ENCODE assay signal across 18 mouse cellular contexts in the genomic region with DNA sequence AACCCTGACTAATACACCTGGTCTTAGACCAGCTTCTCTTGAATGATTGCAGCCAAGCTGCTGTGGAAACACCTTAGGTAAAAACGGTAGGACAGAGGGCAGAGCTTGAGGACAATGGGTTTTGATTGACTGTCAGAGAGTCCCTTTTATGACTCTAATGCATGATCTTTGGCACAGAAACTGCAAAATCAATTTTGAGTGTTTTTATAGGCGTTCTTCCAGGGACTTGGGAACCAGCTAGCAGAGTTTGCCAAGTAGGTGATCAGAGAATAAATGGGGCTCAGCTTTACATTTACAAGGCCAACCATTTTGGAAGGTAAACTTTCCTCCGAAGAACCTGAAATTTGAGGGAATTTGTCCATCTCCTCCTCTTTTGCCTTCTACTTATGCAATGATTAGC.
DNase-seq lines count a peak whose midpoint lies in the region; ATAC-seq and TF ChIP-seq lines count a peak whose summit lies in the region.
"Had no signal": no experiment of that assay in that cellular context is flagged by ENCODE, and none has a peak within 500 bp of the region (broad histone marks: within the 10 kb centered on the region; RNA-seq: fewer than 3 reads in every experiment).

No protein-coding gene starts in this region.

- no peak overlapping the region for H3K27ac ChIP-seq in embryonic facial prominence, embryonic 14.5 days (replicated peaks; ENCODE audit: low read depth, low read length)
- H3K27ac ChIP-seq in embryonic facial prominence, embryonic 10.5 days (replicated peaks): no peak overlapping the region
- no peak overlapping the region for H3K27ac ChIP-seq in testis, adult 2 months (ENCODE audit: control insufficient read depth, insufficient read depth, low read depth, low read length)
- H3K27ac ChIP-seq: embryonic facial prominence, embryonic 13.5 days; forebrain, embryonic 10.5 days; forebrain, embryonic 12.5 days had no signal

- 63% methylated on average over 3 of the region's 3 CpGs for WGBS in embryonic facial prominence, embryonic 14.5 days
- WGBS in embryonic facial prominence, embryonic 10.5 days: 80% methylated on average over 3 of the region's 3 CpGs

- H3K36me3 ChIP-seq in embryonic facial prominence, embryonic 14.5 days (ENCODE audit: control insufficient read depth, insufficient read depth, low read length): no peaks in the 10 kb centered on the region
- no peaks in the 10 kb centered on the region for H3K36me3 ChIP-seq in embryonic facial prominence, embryonic 10.5 days (replicated peaks)
- no peaks in the 10 kb centered on the region for H3K36me3 ChIP-seq in testis, adult 2 months (ENCODE audit: control insufficient read depth, insufficient read depth, low read length)
- H3K36me3 ChIP-seq: embryonic facial prominence, embryonic 13.5 days; forebrain, embryonic 10.5 days; forebrain, embryonic 12.5 days had no signal

- peak overlapping the region; percentile 3; the same call in 1 of the 2 replicates for H3K4me2 ChIP-seq in embryonic facial prominence, embryonic 14.5 days (ENCODE audit: low read depth, low read length)
- H3K4me2 ChIP-seq: embryonic facial prominence, embryonic 13.5 days; forebrain, embryonic 12.5 days had no signal

- no peak for TF ChIP-seq CTCF in testis, adult 2 months (IDR thresholded peaks at IDR 0.05; ENCODE audit: control insufficient read depth, insufficient read depth, insufficient replicate concordance, low read depth, low read length)

- 0 out of 2 replicates have a peak, but pooled peaks cover 3% of the 10 kb centered on the region for H3K4me1 ChIP-seq in embryonic facial prominence, embryonic 14.5 days (ENCODE audit: control insufficient read depth, insufficient read depth, low read length)
- no peaks in the 10 kb centered on the region for H3K4me1 ChIP-seq in embryonic facial prominence, embryonic 10.5 days
- no peaks in the 10 kb centered on the region for H3K4me1 ChIP-seq in testis, adult 2 months (ENCODE audit: control insufficient read depth, insufficient read depth, low read length)
- H3K4me1 ChIP-seq: embryonic facial prominence, embryonic 13.5 days; forebrain, embryonic 10.5 days; forebrain, embryonic 12.5 days had no signal

- no peak for ATAC-seq in embryonic facial prominence, embryonic 14.5 days (ENCODE audit: low read depth)
- ATAC-seq: forebrain, embryonic 14.5 days; forebrain, embryonic 16.5 days had no signal

- DNase-seq in embryonic facial prominence, embryonic 14.5 days (ENCODE audit: low spot score): peak; percentile 30
- DNase-seq in embryonic facial prominence, embryonic 10.5 days (ENCODE audit: low spot score): no peak
- DNase-seq in testis, postnatal 14 days (ENCODE audit: low spot score): no peak
- peak; percentile 85 for DNase-seq in gonadal fat pad, adult 2 months (ENCODE audit: low read depth)
- DNase-seq in layer of hippocampus, adult 9-11 months: no peak
- DNase-seq: adrenal gland, adult 8-10 months; adrenal gland, postnatal 14 days; adrenal gland, postnatal 36 days; B cell, adult 2 months; cerebellum, adult 11-12 months; cerebellum, adult 2 months; cerebellum, adult 9-10 months had no signal

- no peaks in the 10 kb centered on the region for H3K27me3 ChIP-seq in embryonic facial prominence, embryonic 14.5 days (replicated peaks; ENCODE audit: control insufficient read depth, insufficient read depth, low read length)
- H3K27me3 ChIP-seq in embryonic facial prominence, embryonic 10.5 days (replicated peaks; ENCODE audit: low read depth, poor library complexity, severe bottlenecking): no peaks in the 10 kb centered on the region
- no peaks in the 10 kb centered on the region for H3K27me3 ChIP-seq in testis, adult 2 months (ENCODE audit: control insufficient read depth, insufficient read depth, low read length)
- H3K27me3 ChIP-seq: embryonic facial prominence, embryonic 13.5 days; forebrain, embryonic 12.5 days had no signal

- H3K9me3 ChIP-seq in embryonic facial prominence, embryonic 14.5 days (ENCODE audit: control insufficient read depth, low read length): no peaks in the 10 kb centered on the region
- H3K9me3 ChIP-seq in embryonic facial prominence, embryonic 10.5 days: no peaks in the 10 kb centered on the region
- H3K9me3 ChIP-seq: embryonic facial prominence, embryonic 13.5 days; forebrain, embryonic 10.5 days; forebrain, embryonic 12.5 days had no signal

- no peak overlapping the region for H3K4me3 ChIP-seq in embryonic facial prominence, embryonic 14.5 days (ENCODE audit: low read depth, low read length)
- no peak overlapping the region for H3K4me3 ChIP-seq in embryonic facial prominence, embryonic 10.5 days
- peak overlapping the region; percentile 20; the same call in 1 of the 2 replicates for H3K4me3 ChIP-seq in testis, adult 2 months (ENCODE audit: control insufficient read depth, low read depth, low read length)
- H3K4me3 ChIP-seq: embryonic facial prominence, embryonic 13.5 days; forebrain, embryonic 10.5 days; forebrain, embryonic 12.5 days had no signal

- no peak for TF ChIP-seq POLR2A in testis, adult 2 months (IDR thresholded peaks at IDR 0.05; ENCODE audit: control insufficient read depth, low read depth, low read length)

- no peak overlapping the region for H3K9ac ChIP-seq in embryonic facial prominence, embryonic 14.5 days (ENCODE audit: low read depth, low read length)
- H3K9ac ChIP-seq: embryonic facial prominence, embryonic 13.5 days; forebrain, embryonic 12.5 days had no signal

Comparison
In these comparisons a context has a peak if more than half of its experiments do, and no peak if none do; other contexts are left out.
1. DNase-seq: peak in embryonic facial prominence, embryonic 14.5 days (single experiment) and gonadal fat pad, adult 2 months (single experiment); none in embryonic facial prominence, embryonic 10.5 days (single experiment), testis, postnatal 14 days (single experiment) and layer of hippocampus, adult 9-11 months (single experiment).